Comparison of ENCODE assay signal across 8 mouse cellular contexts in genomic region chr19:23400485-23400884, GRCm38 (mm10). TPM values are rescaled to one million over a fixed set of nuclear protein-coding genes. Genes with fewer than 3 reads are reported as not detected.
DNase-seq lines count a peak whose midpoint lies in the region; ATAC-seq and TF ChIP-seq lines count a peak whose summit lies in the region.

No protein-coding gene starts in this region.

- no peak overlapping the region for H3K9ac ChIP-seq in intestine, embryonic 15.5 days
- no peak overlapping the region for H3K9ac ChIP-seq in intestine, embryonic 16.5 days (ENCODE audit: low read depth, low read length)
- no peak overlapping the region for H3K9ac ChIP-seq in liver, postnatal 0 days (replicated peaks)

- TF ChIP-seq CTCF in brain, embryonic 14.5 days (IDR thresholded peaks at IDR 0.05; ENCODE audit: borderline replicate concordance, extremely low read depth, insufficient read depth, insufficient read length), result no peak
- TF ChIP-seq CTCF in liver, postnatal 0 days (IDR thresholded peaks at IDR 0.05; ENCODE audit: low read depth), result no peak

- no peak overlapping the region for H3K27ac ChIP-seq in intestine, embryonic 15.5 days
- no peak overlapping the region for H3K27ac ChIP-seq in intestine, embryonic 16.5 days (ENCODE audit: low read length)
- H3K27ac ChIP-seq in liver, postnatal 0 days (ENCODE audit: low read depth), result no peak overlapping the region

- TF ChIP-seq EP300 in liver, postnatal 0 days (IDR thresholded peaks at IDR 0.05; ENCODE audit: low read depth), result no peak

- no peaks in the 10 kb centered on the region for H3K36me3 ChIP-seq in intestine, embryonic 15.5 days
- no peaks in the 10 kb centered on the region for H3K36me3 ChIP-seq in intestine, embryonic 16.5 days (ENCODE audit: control insufficient read depth, insufficient read depth, low read length)
- no peaks in the 10 kb centered on the region for H3K36me3 ChIP-seq in liver, postnatal 0 days (replicated peaks; ENCODE audit: insufficient read depth, low read length)

- peak; percentile 50 for DNase-seq in brain, embryonic 14.5 days (ENCODE audit: low read depth)
- DNase-seq in heart, adult 9 months (ENCODE audit: low spot score in 2 of 2), result peak; percentile 67 to 81
- peak; percentile 66 for DNase-seq in lung, postnatal 14 days
- DNase-seq in layer of hippocampus, postnatal 10 days (ENCODE audit: low spot score in 2 of 2), result no peak
- DNase-seq in liver, postnatal 0 days, result no peak

- no peak overlapping the region for H3K4me2 ChIP-seq in intestine, embryonic 15.5 days (replicated peaks)
- H3K4me2 ChIP-seq in intestine, embryonic 16.5 days (ENCODE audit: low read depth, low read length), result no peak overlapping the region
- no peak overlapping the region for H3K4me2 ChIP-seq in liver, postnatal 0 days (ENCODE audit: low read depth, low read length)

- WGBS in intestine, embryonic 15.5 days, result 39% methylated on average over 5 of the region's 5 CpGs
- 37% methylated on average over 5 of the region's 5 CpGs for WGBS in intestine, embryonic 16.5 days
- 63% methylated on average over 5 of the region's 5 CpGs for WGBS in liver, postnatal 0 days (ENCODE audit: insufficient replicate concordance)

- H3K4me1 ChIP-seq in intestine, embryonic 15.5 days (replicated peaks), result no peaks in the 10 kb centered on the region
- peaks cover 2% of the 10 kb centered on the region for H3K4me1 ChIP-seq in intestine, embryonic 16.5 days (ENCODE audit: control insufficient read depth, insufficient read depth, low read length)
- H3K4me1 ChIP-seq in liver, postnatal 0 days (ENCODE audit: insufficient read depth), result no peaks in the 10 kb centered on the region

- no peaks in the 10 kb centered on the region for H3K27me3 ChIP-seq in intestine, embryonic 15.5 days (replicated peaks)
- no peaks in the 10 kb centered on the region for H3K27me3 ChIP-seq in intestine, embryonic 16.5 days (replicated peaks; ENCODE audit: control insufficient read depth, insufficient read depth, low read length)
- no peaks in the 10 kb centered on the region for H3K27me3 ChIP-seq in liver, postnatal 0 days (ENCODE audit: insufficient read depth, low read length)

- no peaks in the 10 kb centered on the region for H3K9me3 ChIP-seq in intestine, embryonic 15.5 days
- H3K9me3 ChIP-seq in intestine, embryonic 16.5 days (ENCODE audit: control insufficient read depth, low read length), result no peaks in the 10 kb centered on the region
- H3K9me3 ChIP-seq in liver, postnatal 0 days (ENCODE audit: low read length), result no peaks in the 10 kb centered on the region

- no peak overlapping the region for H3K4me3 ChIP-seq in intestine, embryonic 15.5 days (replicated peaks)
- H3K4me3 ChIP-seq in intestine, embryonic 16.5 days (ENCODE audit: low read length), result no peak overlapping the region
- no peak overlapping the region for H3K4me3 ChIP-seq in liver, postnatal 0 days (ENCODE audit: low read depth, low read length)

- peak; percentile 47; the same call in 1 of the 2 replicates for ATAC-seq in intestine, embryonic 15.5 days
- no peak for ATAC-seq in intestine, embryonic 16.5 days
- ATAC-seq in megakaryocyte-erythroid progenitor cell, adult 5-6 weeks (replicated peaks; ENCODE audit: low FRiP score, low TSS enrichment, poor library complexity, severe bottlenecking), result no peak
- no peak for ATAC-seq in liver, postnatal 0 days

- TF ChIP-seq POLR2A in brain, embryonic 14.5 days (IDR thresholded peaks at IDR 0.05; ENCODE audit: borderline replicate concordance, extremely low read depth, insufficient read depth, insufficient read length, poor library complexity, severe bottlenecking), result no peak

RNA-seq across cellular contexts. Expression of gene Mamdc2, which starts 47.8 kb away (rescaled TPM):
- 2.2 and 2.4 TPM in 2 replicates for polyA plus RNA-seq in intestine, embryonic 15.5 days (2015; fragmentation: Nextera tagmentation; extraction: Ambion mirVana)
- 2.0 and 2.1 TPM in 2 replicates for polyA plus RNA-seq in intestine, embryonic 16.5 days (2015; fragmentation: Nextera tagmentation; extraction: Ambion mirVana)
- polyA plus RNA-seq in brain, embryonic 14.5 days (2012; rRNA removed), result 0.93 and 1.4 TPM in 2 replicates
- not detected in 2 replicates for total RNA-seq in megakaryocyte-erythroid progenitor cell, adult 5-6 weeks (2014; fragmentation: Nextera tagmentation)
- 0.53 TPM in 1 of 2 replicates, not detected in the other for total RNA-seq in megakaryocyte-erythroid progenitor cell, adult 5-6 weeks (2017)
- total RNA-seq in layer of hippocampus, postnatal 10 days (2021), result 1 to 10 TPM; 2.8 to 3.9 TPM
- 0.89 and 0.92 TPM in 2 replicates for polyA plus RNA-seq in liver, postnatal 0 days (2015; fragmentation: Nextera tagmentation; extraction: Ambion mirVana)

Comparison
In these comparisons a context has a peak if more than half of its experiments do, and no peak if none do; other contexts are left out.
1. DNase-seq: peak in brain, embryonic 14.5 days (single experiment), heart, adult 9 months (2 of 2) and lung, postnatal 14 days (single experiment); none in layer of hippocampus, postnatal 10 days (0 of 2) and liver, postnatal 0 days (single experiment).